Mouse (Mus musculus): Measurements from ENCODE around the gene Zfp503.

The Zfp503 gene

DNA sequence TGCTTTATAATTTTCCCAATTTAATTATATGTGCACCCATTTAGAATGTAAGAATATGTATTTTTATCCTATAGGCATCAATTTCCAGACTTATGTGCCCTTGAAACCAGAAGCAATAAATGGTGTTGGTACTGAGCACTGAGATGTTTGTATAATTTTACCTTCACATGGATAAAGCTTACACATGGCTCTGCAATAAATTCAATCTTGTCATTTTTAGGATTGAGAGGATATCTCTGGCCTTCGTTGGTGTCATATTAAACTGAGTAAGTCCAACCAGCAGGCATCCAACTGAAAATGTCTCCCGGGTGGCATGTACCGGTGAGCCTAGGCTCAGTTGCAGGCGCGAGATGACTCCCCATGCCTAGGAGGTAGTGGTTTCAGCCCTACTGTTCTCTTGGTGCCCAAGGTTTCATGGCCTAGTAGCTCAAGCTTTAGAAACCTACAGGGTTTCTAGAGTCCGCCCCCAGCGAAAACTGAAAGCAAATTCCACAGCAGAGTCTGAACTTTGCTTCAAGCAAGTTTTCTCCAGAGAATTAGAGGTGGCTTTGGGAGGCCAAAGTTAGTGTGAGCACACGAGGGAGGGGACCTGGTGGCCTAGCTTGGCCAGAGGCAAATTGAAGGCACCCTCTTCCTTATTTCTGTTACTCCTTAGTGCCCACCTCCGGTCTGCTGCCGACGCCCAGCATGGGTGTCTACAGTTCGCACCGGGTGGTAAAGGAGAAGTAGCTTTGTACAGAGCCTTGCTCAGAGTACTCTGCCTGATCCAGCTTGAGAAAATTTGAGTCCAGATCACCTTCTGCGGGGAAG, 4.1 kb upstream of the Zfp503 start:
- DNase-seq (ENCODE audit: low read depth, low spot score) = no peak

DNA sequence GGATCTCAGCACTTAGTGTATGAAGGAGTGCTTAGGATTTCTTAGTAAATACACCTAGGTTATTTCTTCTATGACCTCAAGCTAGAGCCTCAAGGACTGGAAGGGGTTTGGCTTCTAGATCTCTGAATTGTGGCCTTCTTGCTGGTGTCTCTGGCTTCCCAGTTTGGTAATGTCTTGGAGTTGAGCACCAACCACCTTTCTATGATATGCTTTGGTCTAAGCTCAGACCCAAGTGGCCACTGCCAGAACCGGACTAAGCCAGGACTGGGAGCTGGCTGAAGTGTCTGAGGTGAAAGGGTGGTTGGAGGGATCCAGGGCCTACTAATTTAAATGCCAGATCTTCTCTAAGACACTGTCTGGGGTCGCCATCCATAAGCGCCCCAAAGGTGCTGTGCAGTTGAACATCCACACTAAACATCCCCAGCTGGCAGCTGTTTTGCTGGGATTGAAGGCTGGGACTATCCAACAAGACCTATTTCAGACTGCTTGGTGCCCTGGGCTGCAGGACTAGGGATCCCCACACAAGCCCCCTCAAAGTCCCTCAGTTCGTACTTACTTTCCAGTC, 3.0 kb upstream of the Zfp503 start:
- no peak for DNase-seq (ENCODE audit: low read depth, low spot score)

DNA sequence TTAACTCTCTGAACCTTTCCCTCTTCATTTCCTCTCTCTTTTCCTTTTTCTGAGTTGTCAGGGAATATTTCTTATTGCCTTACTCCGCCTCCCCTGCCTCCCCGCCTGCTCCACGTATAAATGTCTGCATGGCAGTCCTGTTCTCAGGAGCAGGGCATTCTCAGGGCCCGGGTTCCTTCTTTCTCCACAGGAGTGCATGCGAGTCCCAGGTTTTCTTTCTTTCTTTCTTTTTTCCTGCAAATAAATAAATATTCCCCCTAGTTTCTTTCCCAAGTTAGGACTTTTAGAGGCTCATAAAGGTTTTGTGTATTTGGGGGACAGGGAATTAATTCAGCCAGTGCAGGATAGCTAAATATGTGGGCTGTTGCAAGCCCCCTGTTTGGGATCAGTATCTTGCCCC, 2.5 kb upstream of the Zfp503 start:
- no peak for DNase-seq (ENCODE audit: low read depth, low spot score)

DNA sequence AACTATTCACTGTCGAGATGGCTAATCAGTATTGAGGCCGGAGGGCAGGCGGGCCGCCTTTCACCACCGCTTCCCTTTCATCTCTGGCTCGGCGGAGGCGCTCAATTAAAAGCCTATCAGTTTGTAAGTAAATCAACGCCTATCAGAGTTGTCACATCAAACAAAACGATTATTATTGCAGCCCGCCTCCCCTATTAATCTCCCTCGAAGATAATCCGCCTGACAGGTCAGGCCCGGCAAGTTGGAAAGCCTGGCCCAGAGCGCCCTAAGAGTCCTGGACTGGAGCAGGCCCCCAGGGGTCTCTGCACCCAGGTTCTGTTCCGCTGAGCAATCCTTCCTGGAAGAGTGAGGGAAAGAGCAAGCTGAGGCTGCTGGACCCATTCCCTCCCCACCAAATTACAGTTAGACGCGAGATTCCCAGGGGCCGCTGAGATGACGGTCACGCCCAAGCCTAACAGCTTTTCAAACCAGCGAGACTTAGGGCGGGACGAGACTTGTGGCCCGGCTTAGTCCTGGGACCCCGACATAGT, 1.9 kb upstream of the Zfp503 start:
- DNase-seq (ENCODE audit: low read depth, low spot score) = no peak

DNA sequence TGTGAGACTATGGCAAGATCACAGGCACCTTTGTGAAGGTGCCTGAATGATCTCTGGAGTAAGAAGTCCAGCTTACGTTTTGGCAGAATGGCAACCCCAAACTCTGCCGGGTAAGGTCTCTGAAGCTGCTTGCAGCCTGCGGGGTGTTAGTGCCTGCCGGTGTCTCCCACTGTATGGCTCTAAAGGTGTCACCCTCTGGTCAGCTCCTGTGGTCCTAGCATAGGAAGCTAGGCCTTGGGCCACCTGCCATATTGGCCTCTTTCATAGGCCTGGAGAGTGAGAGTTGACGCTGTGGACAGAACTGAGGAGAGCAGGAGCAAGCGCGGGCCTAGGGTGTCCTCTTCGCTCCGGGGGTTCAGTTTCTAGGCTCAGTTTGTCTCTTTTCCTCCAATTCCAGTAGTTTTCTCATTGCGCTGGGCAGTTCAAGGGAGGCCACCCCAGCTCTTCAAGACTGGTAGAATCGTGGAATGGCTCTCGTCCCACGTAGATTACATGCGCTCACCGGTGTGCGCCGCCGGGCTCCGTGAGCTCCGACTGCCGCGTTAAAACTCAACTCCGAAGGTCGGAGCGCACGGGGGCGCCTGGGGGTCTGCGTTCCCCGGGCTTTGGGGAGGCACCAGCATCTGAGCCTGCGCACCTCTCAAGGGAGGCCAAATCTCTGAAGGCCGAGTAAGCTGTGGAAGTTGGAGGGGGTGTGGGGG, 1.1 kb upstream of the Zfp503 start:
- no peak for DNase-seq (ENCODE audit: low read depth, low spot score)

DNA sequence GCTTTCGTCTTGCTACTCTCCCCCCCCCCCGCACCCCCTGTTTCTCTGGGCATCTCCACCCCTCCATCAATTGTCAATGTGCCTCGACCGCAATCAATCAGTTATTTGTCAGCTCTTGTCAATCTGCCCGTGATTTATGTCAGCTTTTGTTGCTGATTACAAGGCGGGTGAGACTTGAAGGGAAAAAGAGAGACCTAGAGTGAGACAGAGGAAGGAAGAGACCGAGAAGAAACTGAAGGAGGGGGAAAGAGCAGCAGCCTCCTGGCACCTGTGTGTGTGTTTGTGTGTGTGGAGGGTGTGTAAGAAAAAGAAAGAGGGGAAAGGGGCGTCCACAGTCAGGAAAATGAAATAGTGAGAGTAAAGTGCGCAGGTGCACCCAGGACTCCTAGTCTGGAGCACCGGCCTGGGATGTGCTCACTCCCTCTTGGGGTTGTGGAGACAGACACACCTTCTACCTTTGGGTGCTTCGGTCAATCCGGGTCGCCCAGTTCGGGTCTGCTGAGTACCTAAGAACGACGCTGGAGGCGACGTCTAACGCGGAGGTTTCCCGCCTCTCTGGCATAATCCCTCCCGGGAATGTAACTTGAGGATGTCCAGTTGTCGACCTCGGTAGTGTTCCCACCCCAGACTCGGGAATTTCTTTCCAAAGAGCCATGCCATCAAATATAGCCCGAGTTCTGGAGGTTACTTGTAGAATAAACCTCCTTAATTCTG, 667 bp downstream of the Zfp503 start:
- DNase-seq (ENCODE audit: low read depth, low spot score) = no peak

DNA sequence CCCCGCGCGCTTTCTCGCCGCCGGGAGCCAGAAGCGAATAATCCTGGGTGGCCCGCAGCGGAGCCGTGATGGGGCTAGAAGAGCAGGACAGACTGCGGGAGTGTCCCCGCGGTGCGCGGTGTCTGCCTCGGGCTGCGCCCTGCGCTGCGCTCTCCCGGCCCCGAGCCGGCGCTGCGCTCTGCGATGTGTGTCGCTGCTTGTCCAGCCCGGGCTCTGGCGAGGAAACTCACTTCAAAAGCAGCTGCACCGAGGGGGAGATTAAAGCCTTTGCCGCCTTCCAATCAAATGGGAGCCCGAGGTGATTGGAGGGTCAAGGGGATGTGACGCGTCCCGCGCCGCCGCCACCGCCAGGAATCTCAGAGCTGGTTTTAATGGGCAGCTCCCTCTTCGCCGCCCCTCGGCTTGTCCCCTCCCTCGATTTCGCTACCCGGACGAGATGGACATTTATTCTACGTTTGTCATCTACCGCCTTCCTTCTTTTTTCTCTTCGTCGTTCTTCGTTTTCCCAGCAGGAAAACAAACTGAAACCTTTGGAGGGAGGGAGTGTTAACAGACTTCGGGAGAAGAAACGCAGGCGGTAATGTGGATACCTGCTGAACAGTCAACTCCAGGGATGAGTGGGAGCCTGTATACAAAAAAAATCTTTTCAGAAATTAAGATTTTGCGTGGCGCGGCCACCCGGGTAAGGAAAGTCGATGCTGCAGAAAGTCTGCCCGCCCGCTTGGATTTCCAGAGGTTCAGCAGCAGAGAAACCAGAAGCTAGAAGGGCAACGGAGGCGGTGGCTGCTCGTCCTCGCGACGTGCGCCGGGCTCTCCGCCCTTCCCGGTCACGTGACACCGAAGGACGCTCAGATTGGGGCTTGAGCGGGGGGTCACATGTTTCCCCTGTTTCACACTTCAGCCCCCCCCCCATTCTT, 1.5 kb downstream of the Zfp503 start:
- DNase-seq (ENCODE audit: low read depth, low spot score) = peak; percentile 51

DNA sequence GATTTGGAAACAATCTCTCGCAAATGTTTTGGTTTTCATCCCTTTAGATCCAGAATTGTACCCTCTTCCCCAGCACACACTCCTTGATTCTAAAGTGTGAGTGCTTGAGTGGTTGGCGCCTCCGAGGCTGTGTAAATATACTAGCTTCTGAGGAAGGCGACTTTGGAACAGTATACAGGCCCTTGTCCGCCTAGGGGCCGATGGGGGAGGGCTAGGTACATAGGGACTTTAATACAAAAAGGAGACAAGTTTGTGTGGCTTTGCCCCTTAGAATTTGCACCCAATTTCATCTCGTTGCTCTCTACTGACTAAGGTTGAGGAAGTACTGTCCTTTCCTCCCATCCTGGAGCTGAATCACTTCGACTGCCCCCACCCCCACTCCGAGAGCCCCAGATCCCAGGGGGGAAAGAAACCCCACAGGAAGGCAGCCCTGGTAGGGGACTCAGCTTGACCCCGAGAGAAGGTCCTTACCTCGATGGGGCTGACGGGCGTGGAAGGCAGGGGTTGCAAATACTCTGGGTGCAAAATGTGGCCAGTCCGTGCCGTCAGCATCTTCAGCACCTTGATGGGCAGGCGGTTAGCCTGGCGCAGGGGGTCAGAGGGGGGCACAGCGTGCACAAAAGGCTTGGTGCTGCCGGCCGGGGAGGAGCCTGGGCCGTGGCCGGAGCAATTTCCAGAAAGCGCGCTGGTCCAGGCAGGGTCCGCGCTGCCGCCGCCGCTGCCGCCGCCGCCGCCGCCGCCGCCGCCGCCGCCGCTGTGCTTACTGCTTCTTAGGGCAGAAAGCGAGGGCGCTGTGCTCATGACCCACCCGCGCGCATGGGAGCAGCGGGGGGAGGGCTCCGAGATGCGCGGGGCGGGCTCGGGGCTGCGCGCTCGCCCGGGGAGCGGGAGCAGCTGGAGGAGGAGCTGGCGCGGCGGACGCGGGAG, 2.4 kb downstream of the Zfp503 start:
- no peak for DNase-seq (ENCODE audit: low read depth, low spot score)

DNA sequence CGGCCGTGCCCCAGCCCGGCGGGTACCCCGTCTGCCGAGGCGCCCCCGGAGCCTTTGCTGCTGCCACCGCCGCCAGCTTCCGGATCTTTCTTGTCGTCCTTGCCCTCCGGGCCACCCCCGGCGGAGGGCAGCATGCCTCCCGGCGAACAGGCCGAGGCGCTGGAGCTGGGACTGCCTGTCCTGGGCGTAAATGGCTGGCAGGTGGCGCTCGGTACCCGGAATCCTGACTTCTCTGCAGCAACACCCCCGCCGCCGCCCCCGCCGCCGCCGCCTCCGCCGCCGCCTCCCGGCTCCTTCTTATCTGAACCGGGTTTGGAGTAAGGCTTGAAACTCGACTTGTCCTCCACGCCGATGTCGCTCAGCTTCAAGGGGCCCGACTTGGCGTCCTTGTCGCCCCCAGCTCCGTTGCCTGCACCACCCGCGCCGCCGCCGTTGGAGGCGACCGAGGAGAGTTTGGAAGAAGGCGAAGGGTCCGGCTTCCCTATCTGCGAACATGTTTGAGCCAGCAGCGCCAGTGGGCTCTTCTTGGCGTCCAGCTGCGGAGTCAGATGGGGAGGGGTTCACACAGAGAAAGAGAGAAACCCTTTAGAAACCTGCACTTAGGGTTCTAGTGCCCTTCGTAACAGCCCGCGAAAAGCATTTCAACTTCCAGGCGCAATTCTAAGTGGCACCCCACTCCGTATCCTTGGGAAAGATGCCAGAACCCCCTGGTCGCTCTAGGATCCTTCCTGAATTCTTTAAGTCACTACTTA, 3.2 kb downstream of the Zfp503 start:
- peak; percentile 62 for DNase-seq (ENCODE audit: low read depth, low spot score)

DNA sequence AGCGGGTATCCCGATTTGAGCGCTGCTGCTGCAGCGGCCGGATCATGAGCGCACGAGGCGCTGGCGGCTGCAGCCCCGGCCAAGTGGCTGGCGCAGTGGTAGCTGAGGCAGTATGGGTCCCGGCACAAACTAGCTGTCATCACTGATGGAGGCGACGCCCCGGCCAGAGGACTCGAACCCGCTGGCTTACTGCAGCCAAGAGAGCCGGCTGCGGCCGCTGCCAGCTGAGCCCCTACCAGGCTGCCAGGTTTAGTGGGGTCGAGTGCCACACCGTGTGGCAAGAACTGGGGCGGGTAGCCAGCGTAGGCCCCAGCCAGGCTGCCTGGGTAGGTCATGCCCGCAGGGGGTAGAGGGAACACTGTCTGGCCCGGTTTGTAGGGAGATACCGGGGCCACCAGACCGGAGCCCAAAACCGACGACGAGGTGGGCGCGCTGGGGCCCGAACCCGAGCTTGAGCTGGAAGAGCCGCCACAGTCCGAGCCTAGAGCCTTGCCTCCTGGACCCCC, 3.9 kb downstream of the Zfp503 start:
- no peak for DNase-seq (ENCODE audit: low read depth, low spot score)

DNA sequence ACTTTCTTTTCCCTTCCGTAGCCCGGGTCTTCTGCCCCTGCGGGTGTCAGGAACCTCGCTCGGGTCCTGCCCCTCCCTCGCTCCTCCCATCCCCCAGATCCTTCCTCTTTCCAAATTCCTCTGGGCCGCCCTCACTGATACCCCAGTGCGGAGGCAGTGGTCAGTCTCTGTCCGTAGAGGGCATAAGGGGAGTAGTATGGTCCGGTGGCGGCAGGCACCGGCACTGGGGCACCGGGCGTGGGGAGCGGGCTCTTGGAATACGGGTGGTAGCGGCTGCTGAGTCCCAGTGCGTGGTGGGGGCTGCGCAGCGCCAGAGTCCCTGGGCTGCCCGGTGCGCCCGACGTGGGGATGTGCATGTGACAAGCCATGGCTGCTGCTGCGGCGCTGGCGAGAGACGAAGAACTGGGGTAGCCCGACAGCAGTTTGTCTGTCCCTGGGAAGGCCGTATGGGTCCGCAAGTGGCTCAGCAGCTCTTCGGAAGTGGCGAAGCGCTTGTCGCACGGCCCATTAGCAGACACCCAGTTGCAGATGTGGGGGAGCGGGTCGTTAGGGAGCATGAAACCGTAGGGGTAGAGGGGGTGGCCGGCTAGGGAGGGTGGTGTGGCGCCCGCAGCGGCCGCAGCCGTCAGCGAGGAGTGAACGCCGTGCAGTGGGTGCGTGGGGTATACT, 4.5 kb downstream of the Zfp503 start:
- no peak for DNase-seq (ENCODE audit: low read depth, low spot score)

DNA sequence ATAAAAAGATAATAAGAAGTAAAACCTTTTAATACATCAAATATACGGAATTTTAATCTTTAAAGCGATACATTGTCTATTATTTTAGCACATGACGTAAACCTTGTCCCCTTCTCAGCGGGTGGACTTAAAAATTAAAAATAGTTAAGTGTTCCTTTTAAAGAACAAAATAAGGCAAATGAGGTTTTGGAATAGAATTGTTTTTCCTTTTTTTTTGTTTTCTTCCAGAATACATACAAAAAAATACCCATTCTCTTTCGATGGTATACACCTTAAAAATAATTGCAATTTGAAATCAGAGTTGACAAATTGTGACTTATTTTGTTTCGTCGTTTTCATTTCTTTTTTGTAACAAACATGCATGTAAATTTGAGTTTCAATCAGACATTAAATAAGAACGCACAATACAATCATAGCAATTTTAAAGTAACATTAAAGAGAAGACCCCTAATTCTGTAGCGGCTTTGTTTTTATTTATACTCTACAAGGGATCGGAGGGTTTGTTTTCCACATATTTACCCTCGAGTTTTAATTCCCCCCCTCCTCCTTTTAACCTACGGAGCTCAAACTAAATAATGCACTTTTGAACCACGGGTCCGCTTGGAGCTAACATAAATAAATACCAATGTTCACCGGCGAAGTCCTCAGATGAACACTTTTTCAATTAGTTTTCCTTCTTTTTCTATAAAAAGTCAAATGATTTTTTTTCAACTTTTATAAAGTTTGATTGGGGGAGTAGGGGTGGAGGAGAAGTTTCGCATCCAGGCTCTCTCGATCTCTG, 5.3 kb downstream of the Zfp503 start:
- no peak for DNase-seq (ENCODE audit: low read depth, low spot score)

DNA sequence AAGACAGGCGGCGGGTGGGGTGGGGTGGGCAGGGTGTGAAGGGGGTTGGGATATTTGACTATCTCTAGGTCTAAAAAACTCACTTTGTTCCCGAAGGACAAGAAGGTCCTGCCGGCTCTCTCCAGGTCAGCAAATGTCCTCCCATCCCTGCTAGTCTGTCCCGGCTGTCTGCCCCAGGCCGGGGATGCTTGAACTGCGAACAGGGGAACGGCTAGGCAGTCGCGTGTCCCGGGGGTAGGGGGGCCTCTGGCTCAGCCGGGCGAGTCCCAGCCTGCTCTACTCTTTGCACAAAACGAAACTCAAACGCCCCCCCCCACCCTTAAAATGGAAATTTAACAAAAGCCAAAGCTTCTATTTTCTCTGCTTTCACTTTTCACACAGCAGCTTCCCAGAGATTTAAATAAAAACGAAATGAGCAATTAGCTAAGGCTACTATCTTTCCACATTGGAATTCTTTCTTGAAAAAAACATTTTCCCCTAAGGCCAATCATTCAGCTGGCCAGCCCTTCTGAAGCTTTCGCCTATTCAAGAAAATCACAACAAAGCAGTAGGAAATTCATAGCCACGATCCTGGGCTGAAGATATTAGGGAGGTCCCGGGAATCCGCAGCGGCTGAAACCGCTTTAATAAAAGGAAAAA, 6.0 kb downstream of the Zfp503 start:
- no peak for DNase-seq (ENCODE audit: low read depth, low spot score)

DNA sequence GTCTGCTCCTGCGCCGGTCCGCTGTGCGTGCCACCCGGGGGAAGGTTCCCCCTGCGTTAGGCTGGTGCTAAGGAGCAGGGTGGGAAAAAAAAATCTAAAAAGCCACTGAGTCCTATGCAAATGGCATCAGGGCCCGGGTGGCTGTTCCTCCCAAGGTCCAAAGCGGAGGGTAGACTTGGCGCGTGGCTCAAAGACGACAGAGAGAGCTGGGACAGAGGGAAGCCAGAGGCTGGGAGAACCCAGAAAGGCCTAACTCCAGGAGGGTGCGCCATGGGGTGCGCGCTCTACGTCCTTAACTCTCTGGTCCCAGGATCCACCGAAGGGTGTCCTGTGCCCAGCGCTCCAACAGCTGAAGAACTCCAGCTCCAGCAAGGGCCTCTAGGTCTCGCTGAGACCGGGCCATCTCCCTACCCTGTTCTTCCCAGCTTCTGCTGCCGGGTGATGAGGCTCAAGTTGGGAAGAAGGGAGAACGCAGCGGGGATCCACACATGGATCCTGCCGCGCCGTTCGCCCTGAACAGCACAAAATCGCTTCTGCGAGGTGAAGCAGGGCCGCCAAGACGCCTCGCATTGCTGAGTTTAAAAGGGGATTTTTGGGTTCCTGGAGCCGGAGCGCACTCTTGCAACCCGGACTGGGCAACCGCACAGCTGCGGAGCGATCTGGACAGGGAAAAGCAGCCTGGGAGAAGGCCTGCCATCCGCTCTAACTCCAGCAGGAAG, 6.7 kb downstream of the Zfp503 start:
- DNase-seq (ENCODE audit: low read depth, low spot score) = no peak

DNA sequence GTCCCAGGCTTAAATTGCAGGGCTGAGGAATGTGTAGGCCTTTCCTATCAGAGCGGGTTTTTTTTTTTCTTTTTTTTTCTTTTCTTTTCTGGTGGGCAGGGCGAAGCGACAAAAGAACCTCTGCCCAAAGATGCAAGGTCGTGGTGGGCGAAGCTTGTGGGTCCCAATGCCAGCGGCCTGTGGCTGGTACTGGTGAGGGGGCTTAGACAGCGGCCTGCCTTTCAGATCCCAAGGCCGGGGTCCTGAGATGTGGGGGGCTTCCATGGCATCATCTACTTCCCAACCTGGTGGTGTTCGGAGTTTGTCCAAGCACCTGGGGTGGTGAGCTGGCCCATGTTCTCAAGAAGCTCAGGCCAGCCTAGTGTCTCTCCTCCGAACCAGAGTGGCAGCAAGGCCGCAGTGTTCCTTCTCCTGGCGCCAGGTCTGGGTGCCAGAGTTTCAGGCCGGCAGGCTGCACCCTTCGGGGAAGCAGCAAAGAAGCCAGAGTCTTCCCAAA, 7.3 kb downstream of the Zfp503 start:
- DNase-seq (ENCODE audit: low read depth, low spot score) = no peak

DNA sequence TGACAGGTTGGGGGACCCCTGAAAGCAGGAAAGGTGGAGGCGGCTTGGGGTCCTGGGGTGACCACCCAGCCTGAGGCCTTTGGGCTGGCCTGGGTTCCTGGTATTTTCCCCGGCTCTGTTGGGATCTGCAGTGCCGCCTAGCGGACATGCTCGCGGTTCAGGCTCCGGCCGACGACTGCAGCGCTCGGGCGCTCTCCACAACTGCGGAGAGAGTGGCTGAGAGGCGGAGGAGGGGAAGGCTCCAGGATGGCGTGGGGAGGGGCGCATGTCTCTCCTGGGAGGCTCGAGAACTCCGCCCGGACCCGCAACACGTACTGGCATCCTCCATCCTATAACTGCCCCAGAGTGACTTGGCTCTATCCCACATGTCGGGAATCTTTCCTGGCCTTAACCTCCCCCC, 7.9 kb downstream of the Zfp503 start:
- peak; percentile 58 for DNase-seq (ENCODE audit: low read depth, low spot score)
